Mouse (Mus musculus) G1E (cell line): ENCODE data around the gene Pga5. TPM values are rescaled to one million over a fixed set of nuclear protein-coding genes. Genes with fewer than 3 reads are reported as not detected.

Source experiments
- ATAC-seq: 2 replicates; pipeline ENCODE4 v1.8.0; 2016; ENCODE audit warnings: mild to moderate bottlenecking; ENCODE audit not compliant: insufficient number of reproducible peaks, poor library complexity, low FRiP score, severe bottlenecking; ENCODE audit errors: extremely low read depth
- DNase-seq: peaks from one replicate; pipeline ENCODE4 v3.0.0; 2012; ENCODE audit warnings: low spot score
- H3K27me3 ChIP-seq: 2 replicates; pipeline ENCODE4 v1.6.1; 2012; ENCODE audit warnings: mild to moderate bottlenecking, low read length, inconsistent platforms; ENCODE audit not compliant: insufficient read depth
- H3K36me3 ChIP-seq: replicated peaks from 2 replicates; pipeline ENCODE3; 2012; ENCODE audit warnings: mild to moderate bottlenecking, inconsistent platforms
- H3K4me1 ChIP-seq: 2 replicates; pipeline ENCODE4 v1.6.1; 2012; ENCODE audit warnings: low read depth, low read length, inconsistent platforms, mixed read lengths; ENCODE audit not compliant: insufficient read depth
- H3K4me3 ChIP-seq: 2 replicates; pipeline ENCODE4 v1.5.1; 2012; ENCODE audit warnings: low read depth, mild to moderate bottlenecking, inconsistent platforms, low read length, moderate library complexity, mixed read lengths
- H3K9me3 ChIP-seq: replicated peaks from 2 replicates; pipeline ENCODE4 v1.6.1; 2012; ENCODE audit warnings: inconsistent platforms
- CTCF ChIP-seq: IDR thresholded peaks from 2 replicates; pipeline ENCODE4 v1.5.1; 2012; ENCODE audit warnings: low read depth, low read length, inconsistent platforms, mixed read lengths
- GATA1 ChIP-seq: IDR thresholded peaks from 2 replicates; pipeline ENCODE4 v1.6.1; 2012; ENCODE audit warnings: borderline replicate concordance, low read length, inconsistent platforms, mixed read lengths
- GATA2 ChIP-seq: IDR thresholded peaks from 2 replicates; pipeline ENCODE4 v1.6.1; 2012; ENCODE audit warnings: low read depth, low read length, inconsistent platforms, borderline replicate concordance
- POLR2AphosphoS5 ChIP-seq: IDR thresholded peaks from 2 replicates; pipeline ENCODE4 v1.6.1; 2012; ENCODE audit warnings: low read depth, low read length, inconsistent platforms; ENCODE audit not compliant: insufficient replicate concordance
- TAL1 ChIP-seq: conservative IDR thresholded peaks from 2 replicates; pipeline ENCODE4 v1.6.1; 2012; ENCODE audit warnings: low read depth, low read length, inconsistent platforms, mixed read lengths
- polyA plus RNA-seq: library from polyadenylated mRNA; stranded (reverse); fragments of >175 nt; gene quantifications from 2 replicates; pipeline ENCODE4 v1.2.3, GENCODE M21; 2012
- total RNA-seq, 2 experiments: library from RNA; stranded (forward) in 1 of 2; stranded (reverse) in 1 of 2; fragments of 200-1000 nt in 1 of 2; fragments of >200 nt in 1 of 2; fragmentation: Nextera tagmentation in 1 of 2; gene quantifications; 2 replicates each; pipeline ENCODE4 v1.2.3; 2014 to 2017

Gene Pga5
- total and polyA plus RNA-seq, 3 experiments: 0.14 to 1.9 (median 1.6) TPM

- TF ChIP-seq GATA2 (no peak), CTCF (no peak), GATA1 (no peak), POLR2AphosphoS5 (no peak)
- H3K4me3 ChIP-seq: no peak overlapping the region
- ATAC-seq: no peak
- H3K27me3 ChIP-seq: no peaks in the 10 kb centered on the region; the same call in 1 of the 2 replicates
- no peaks in the 10 kb centered on the region for H3K9me3 ChIP-seq
- DNase-seq: no peak
- H3K36me3 ChIP-seq: peaks cover 79% of the 10 kb centered on the region
- H3K4me1 ChIP-seq: peaks cover 30% of the 10 kb centered on the region
These were observed 34.3 kb upstream of the Pga5 start for GRCm38 (mm10) chr19:10712194-10712593.

- no peaks in the 10 kb centered on the region; the same call in 1 of the 2 replicates for H3K27me3 ChIP-seq
- DNase-seq (no peak), ATAC-seq (no peak)
- peaks cover 26% of the 10 kb centered on the region for H3K4me1 ChIP-seq
- H3K4me3 ChIP-seq: no peak overlapping the region
- TF ChIP-seq CTCF (no peak), GATA2 (no peak), POLR2AphosphoS5 (no peak), GATA1 (no peak), TAL1 (no peak)
- no peaks in the 10 kb centered on the region for H3K9me3 ChIP-seq
- H3K36me3 ChIP-seq: peaks cover 94% of the 10 kb centered on the region
These were observed 32.9 kb upstream of the Pga5 start for GRCm38 (mm10) chr19:10710751-10711150.

- TF ChIP-seq TAL1 (no peak), POLR2AphosphoS5 (no peak), GATA1 (no peak), GATA2 (no peak), CTCF (no peak; the same call in 1 of the 2 replicates)
- H3K4me1 ChIP-seq: peaks cover 26% of the 10 kb centered on the region
These were observed 32.2 kb upstream of the Pga5 start for GRCm38 (mm10) chr19:10710088-10710511.

GRCm38 (mm10) chr19:10709360-10710087 is 31.7 kb upstream of the Pga5 start:
- Histone ChIP-seq H3K36me3 (peaks cover 99% of the 10 kb centered on the region), H3K4me1 (peaks cover 26% of the 10 kb centered on the region), H3K4me3 (no peak overlapping the region; the same call in 1 of the 2 replicates), H3K27me3 (no peaks in the 10 kb centered on the region; the same call in 1 of the 2 replicates), H3K9me3 (no peaks in the 10 kb centered on the region)
- DNase-seq (peak; percentile 85), ATAC-seq (peak; percentile 40; the same call in 1 of the 2 replicates)
- TF ChIP-seq TAL1: no peak
- TF ChIP-seq POLR2AphosphoS5: no peak
- TF ChIP-seq CTCF: peak; percentile 99

More at GRCm38 (mm10) chr19:10710088-10710511, 32.2 kb upstream of the Pga5 start:
- Histone ChIP-seq H3K4me3 (no peak overlapping the region), H3K27me3 (no peaks in the 10 kb centered on the region; the same call in 1 of the 2 replicates), H3K36me3 (peaks cover 96% of the 10 kb centered on the region), H3K9me3 (no peaks in the 10 kb centered on the region)
- DNase-seq: peak; percentile 51
- no peak for ATAC-seq

- Histone ChIP-seq H3K4me1 (peaks cover 26% of the 10 kb centered on the region), H3K4me3 (no peak overlapping the region; the same call in 1 of the 2 replicates), H3K27me3 (no peaks in the 10 kb centered on the region; the same call in 1 of the 2 replicates), H3K36me3 (peaks cover 97% of the 10 kb centered on the region), H3K9me3 (no peaks in the 10 kb centered on the region)
- DNase-seq: no peak
- ATAC-seq: no peak
- TF ChIP-seq POLR2AphosphoS5 (no peak), CTCF (no peak), TAL1 (no peak), GATA1 (no peak), GATA2 (no peak)
These were observed 31.0 kb upstream of the Pga5 start for GRCm38 (mm10) chr19:10708900-10709299.

- TF ChIP-seq POLR2AphosphoS5: no peak
- TF ChIP-seq GATA2: no peak
- TF ChIP-seq TAL1: no peak
- no peak for TF ChIP-seq CTCF
- no peak for TF ChIP-seq GATA1
- H3K27me3 ChIP-seq: no peaks in the 10 kb centered on the region; the same call in 1 of the 2 replicates
- no peak overlapping the region for H3K4me3 ChIP-seq
- peaks cover 97% of the 10 kb centered on the region for H3K36me3 ChIP-seq
- ATAC-seq (no peak), DNase-seq (no peak)
- peaks cover 35% of the 10 kb centered on the region for H3K4me1 ChIP-seq
- no peaks in the 10 kb centered on the region for H3K9me3 ChIP-seq
These were observed 30.0 kb upstream of the Pga5 start for GRCm38 (mm10) chr19:10707881-10708280.
